Mouse (Mus musculus): ENCODE results near the gene Defa20.
"Not testable (repeated sequence)": the region's sequence is repeated elsewhere in the genome, so short reads cannot be mapped to it uniquely, and the experiment has no call there.

Gene Defa20

GRCm38 (mm10) chr8:21508958-21509357 is at the start of gene Defa20:
TSS of gene Defa20 (plus strand) at chr8:21509258.
- DNase-seq (ENCODE audit: low read depth, low spot score): not testable (repeated sequence)

DNA sequence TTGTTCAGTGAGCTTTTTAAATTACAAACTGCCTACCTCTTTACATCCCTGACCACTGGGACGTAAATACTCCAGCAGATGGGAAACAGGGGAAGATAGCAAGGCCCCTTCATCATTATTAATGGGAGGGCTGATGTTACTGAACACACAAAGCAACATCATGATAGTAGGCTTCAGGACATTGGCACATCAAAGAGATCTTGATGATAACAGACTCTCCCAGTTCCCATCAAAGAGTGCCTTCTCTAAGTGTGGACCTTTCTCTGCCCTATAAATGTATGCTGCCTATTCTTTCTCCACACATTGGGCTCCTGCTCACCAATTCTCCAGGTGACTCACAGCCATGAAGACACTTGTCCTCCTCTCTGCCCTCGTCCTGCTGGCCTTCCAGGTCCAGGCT is 19.7 kb downstream of the Defa20 start, which contains the start of gene Defa32:
Gene Defa32, plus strand, starts transcription at position 301 of the 400 bp plus-strand sequence.
- not testable (repeated sequence) for DNase-seq (ENCODE audit: low read depth, low spot score)

All from CD4-positive helper T cell, adult 2 months (primary cell).